Mouse (Mus musculus) forebrain, embryonic 12.5 days (tissue): ENCODE data around the gene Olfr1254. TPM values are rescaled to one million over a fixed set of nuclear protein-coding genes. Genes with fewer than 3 reads are reported as not detected.

ENCODE experiments used
- ATAC-seq: fragments of 200-750 bp; cut with Nextera tagmentation; 2 replicates; pipeline ENCODE4 v1.8.0; 2017; ENCODE audit warnings: moderate TSS enrichment; ENCODE audit not compliant: low FRiP score
- H3K27ac ChIP-seq: fragments of 300-500 bp; sonication (generic); 2 replicates; pipeline ENCODE4 v1.5.1; 2016; ENCODE audit warnings: mild to moderate bottlenecking
- H3K27me3 ChIP-seq: fragments of 300-500 bp; sonication (generic); 2 replicates; pipeline ENCODE4 v1.6.1; 2016; ENCODE audit warnings: mild to moderate bottlenecking
- H3K36me3 ChIP-seq: fragments of 300-500 bp; sonication (generic); replicated peaks from 2 replicates; pipeline ENCODE4 v1.6.1; 2016; ENCODE audit warnings: mild to moderate bottlenecking
- H3K4me1 ChIP-seq: fragments of 300-500 bp; sonication (generic); 2 replicates; pipeline ENCODE4 v1.6.1; 2016
- H3K4me2 ChIP-seq: fragments of 300-500 bp; sonication (generic); 2 replicates; pipeline ENCODE4 v1.6.1; 2016; ENCODE audit warnings: mild to moderate bottlenecking, moderate library complexity
- H3K4me3 ChIP-seq: fragments of 300-500 bp; sonication (generic); replicated peaks from 2 replicates; pipeline ENCODE4 v1.5.1; 2016; ENCODE audit warnings: mild to moderate bottlenecking
- H3K9ac ChIP-seq: fragments of 300-500 bp; sonication (generic); 2 replicates; pipeline ENCODE4 v1.6.1; 2016; ENCODE audit warnings: mild to moderate bottlenecking
- H3K9me3 ChIP-seq: fragments of 300-500 bp; sonication (generic); 2 replicates; pipeline ENCODE4 v1.6.1; 2016
- WGBS: fragments of 180-500 bp; shearing (Covaris S2); methylation state at CpG from one replicate; pipeline ENCODE4 v1.1.7; 2016; 5-methylcytosine and 5-hydroxymethylcytosine counted together
- polyA plus RNA-seq: library from polyadenylated mRNA; unstranded; fragments of >200 nt; fragmentation: Nextera tagmentation; extraction: Ambion mirVana; gene quantifications from 2 replicates; pipeline ENCODE4 v1.2.1, GENCODE M21; 2016

The Olfr1254 gene
- polyA plus RNA-seq, result not detected in 2 replicates

GRCm38 (mm10) chr2:89793519-89793918 lies at the start of gene Olfr1254:
TSS of gene Olfr1254 (minus strand) at chr2:89793619.
- H3K9me3 ChIP-seq, result no peaks in the 10 kb centered on the region
- H3K9ac ChIP-seq, result no peak within 1 kb of the TSS
- H3K4me2 ChIP-seq, result no peak within 1 kb of the TSS
- no peak within 1 kb of the TSS for H3K27ac ChIP-seq
- H3K27me3 ChIP-seq, result no peaks in the 10 kb centered on the region
- H3K4me3 ChIP-seq, result no peak within 1 kb of the TSS
- no peaks in the 10 kb centered on the region for H3K36me3 ChIP-seq
- H3K4me1 ChIP-seq, result no peaks in the 10 kb centered on the region
- ATAC-seq, result no peak

- no peaks in the 10 kb centered on the region for H3K36me3 ChIP-seq
- no peak within 1 kb of the TSS for H3K4me3 ChIP-seq
- no peak within 1 kb of the TSS for H3K27ac ChIP-seq
- 52% methylated on average over 2 of the region's 2 CpGs for WGBS
- no peak within 1 kb of the TSS for H3K9ac ChIP-seq
- no peaks in the 10 kb centered on the region for H3K27me3 ChIP-seq
- ATAC-seq, result no peak
- no peak within 1 kb of the TSS for H3K4me2 ChIP-seq
- no peaks in the 10 kb centered on the region for H3K4me1 ChIP-seq
- H3K9me3 ChIP-seq, result no peaks in the 10 kb centered on the region
Observed at GRCm38 (mm10) chr2:89841455-89841854, 48.0 kb upstream of the Olfr1254 start, which contains the start of gene Olfr1256. TSS of gene Olfr1256 (minus strand) at chr2:89841555.

GRCm38 (mm10) chr2:89820216-89820615 lies 26.8 kb upstream of the Olfr1254 start:
- H3K27me3 ChIP-seq, result no peaks in the 10 kb centered on the region
- no peak overlapping the region for H3K9ac ChIP-seq
- H3K4me2 ChIP-seq, result no peak overlapping the region
- ATAC-seq, result no peak
- no peak overlapping the region for H3K4me3 ChIP-seq
- H3K4me1 ChIP-seq, result no peaks in the 10 kb centered on the region
- H3K9me3 ChIP-seq, result no peaks in the 10 kb centered on the region
- 87% methylated on average over 1 of the region's 1 CpGs for WGBS
- no peaks in the 10 kb centered on the region for H3K36me3 ChIP-seq
- no peak overlapping the region for H3K27ac ChIP-seq

- 89% methylated on average over 3 of the region's 3 CpGs for WGBS
- ATAC-seq, result no peak
- Histone ChIP-seq H3K27me3 (no peaks in the 10 kb centered on the region), H3K4me2 (no peak within 1 kb of the TSS), H3K36me3 (no peaks in the 10 kb centered on the region), H3K4me3 (no peak within 1 kb of the TSS), H3K9ac (no peak within 1 kb of the TSS), H3K9me3 (no peaks in the 10 kb centered on the region), H3K4me1 (no peaks in the 10 kb centered on the region), H3K27ac (no peak within 1 kb of the TSS)
Observed at GRCm38 (mm10) chr2:89811751-89812150, 18.3 kb upstream of the Olfr1254 start, which contains the start of gene Olfr1255. TSS of gene Olfr1255 (plus strand) at chr2:89812051.

- Histone ChIP-seq H3K27me3 (no peaks in the 10 kb centered on the region), H3K4me2 (no peak overlapping the region), H3K9ac (no peak overlapping the region), H3K4me1 (no peaks in the 10 kb centered on the region), H3K27ac (no peak overlapping the region), H3K36me3 (no peaks in the 10 kb centered on the region), H3K4me3 (no peak overlapping the region), H3K9me3 (no peaks in the 10 kb centered on the region)
- no peak for ATAC-seq
- 88% methylated on average over 2 of the region's 2 CpGs for WGBS
Observed at GRCm38 (mm10) chr2:89810751-89811150, 17.3 kb upstream of the Olfr1254 start.

GRCm38 (mm10) chr2:89799583-89799982 lies 6.2 kb upstream of the Olfr1254 start:
- H3K4me2 ChIP-seq, result no peak overlapping the region
- WGBS, result 94% methylated on average over 3 of the region's 3 CpGs
- no peaks in the 10 kb centered on the region for H3K27me3 ChIP-seq
- no peak overlapping the region for H3K9ac ChIP-seq
- ATAC-seq, result no peak
- H3K4me3 ChIP-seq, result no peak overlapping the region
- no peaks in the 10 kb centered on the region for H3K9me3 ChIP-seq
- H3K27ac ChIP-seq, result no peak overlapping the region
- H3K4me1 ChIP-seq, result no peaks in the 10 kb centered on the region
- no peaks in the 10 kb centered on the region for H3K36me3 ChIP-seq

GRCm38 (mm10) chr2:89756990-89757389 lies 36.4 kb downstream of the Olfr1254 start, which contains the start of gene Olfr1253:
TSS of gene Olfr1253 (minus strand) at chr2:89757090.
- ATAC-seq, result no peak
- Histone ChIP-seq H3K36me3 (no peaks in the 10 kb centered on the region), H3K27ac (no peak within 1 kb of the TSS), H3K4me2 (no peak within 1 kb of the TSS), H3K4me1 (no peaks in the 10 kb centered on the region), H3K9ac (no peak within 1 kb of the TSS), H3K9me3 (no peaks in the 10 kb centered on the region), H3K4me3 (no peak within 1 kb of the TSS), H3K27me3 (no peaks in the 10 kb centered on the region)
- 89% methylated on average over 1 of the region's 1 CpGs for WGBS

Other genes starting within 250 kb of the Olfr1254 start
- not detected in 2 replicates for gene Olfr1245, start 215.2 kb downstream of the Olfr1254 start, polyA plus RNA-seq
- gene Olfr1246, start 200.5 kb downstream of the Olfr1254 start, polyA plus RNA-seq, result not detected in 2 replicates
- not detected in 2 replicates for gene Olfr1247, start 179.5 kb downstream of the Olfr1254 start, polyA plus RNA-seq
- gene Olfr1248, start 175.4 kb downstream of the Olfr1254 start, polyA plus RNA-seq, result not detected in 2 replicates
- gene Olfr1249, start 158.6 kb downstream of the Olfr1254 start, polyA plus RNA-seq, result not detected in 2 replicates
- gene Olfr1250, start 132.2 kb downstream of the Olfr1254 start, polyA plus RNA-seq, result not detected in 2 replicates
- not detected in 2 replicates for gene Olfr1251, start 121.7 kb downstream of the Olfr1254 start, polyA plus RNA-seq
- not detected in 2 replicates for gene Olfr1252, start 68.6 kb downstream of the Olfr1254 start, polyA plus RNA-seq
- not detected in 2 replicates for gene Olfr1253, start 36.5 kb downstream of the Olfr1254 start, polyA plus RNA-seq
- not detected in 2 replicates for gene Olfr1255, start 18.4 kb upstream of the Olfr1254 start, polyA plus RNA-seq
- gene Olfr1256, start 47.9 kb upstream of the Olfr1254 start, polyA plus RNA-seq, result not detected in 2 replicates
- gene Olfr48, start 54.6 kb upstream of the Olfr1254 start, polyA plus RNA-seq, result 0.10 TPM in 1 of 2 replicates, not detected in the other
- gene Olfr1257, start 84.8 kb upstream of the Olfr1254 start, polyA plus RNA-seq, result not detected in 2 replicates
- not detected in 2 replicates for gene Olfr1258, start 133.7 kb upstream of the Olfr1254 start, polyA plus RNA-seq
- gene Olfr1259, start 155.0 kb upstream of the Olfr1254 start, polyA plus RNA-seq, result not detected in 2 replicates
- gene Olfr1260, start 180.7 kb upstream of the Olfr1254 start, polyA plus RNA-seq, result not detected in 2 replicates
- gene Olfr1261, start 197.6 kb upstream of the Olfr1254 start, polyA plus RNA-seq, result not detected in 2 replicates
- gene Olfr1262, start 206.5 kb upstream of the Olfr1254 start, polyA plus RNA-seq, result not detected in 2 replicates
- gene Olfr1263, start 218.5 kb upstream of the Olfr1254 start, polyA plus RNA-seq, result not detected in 2 replicates
- gene Olfr1264, start 232.0 kb upstream of the Olfr1254 start, polyA plus RNA-seq, result not detected in 2 replicates
- not detected in 2 replicates for gene Olfr1265, start 241.7 kb upstream of the Olfr1254 start, polyA plus RNA-seq